Mouse (Mus musculus): ENCODE results near the gene Strn4. TPM values are rescaled to one million over a fixed set of nuclear protein-coding genes. Genes with fewer than 3 reads are reported as not detected.
A peak's percentile ranks its signal among the peaks of the same experiment; 100 is the strongest.

Strn4 gene
- polyA plus RNA-seq, 1 experiment from 2014 or later = 32.8 TPM

- H3K4me2 ChIP-seq = no peak overlapping the region
- H3K36me3 ChIP-seq = peaks cover 91% of the 10 kb centered on the region
- no peak overlapping the region for H3K4me3 ChIP-seq (replicated peaks)
- no peaks in the 10 kb centered on the region for H3K9me3 ChIP-seq (replicated peaks)
- H3K27me3 ChIP-seq = no peaks in the 10 kb centered on the region
- H3K27ac ChIP-seq = no peak overlapping the region
- peak; percentile 22; the same call in 1 of the 2 replicates for ATAC-seq (ENCODE audit: low read depth)
- peaks cover 46% of the 10 kb centered on the region for H3K4me1 ChIP-seq (replicated peaks)
- WGBS (ENCODE audit: insufficient replicate concordance) = 73% methylated on average over 10 of the region's 10 CpGs
- no peak for DNase-seq
- H3K9ac ChIP-seq = no peak overlapping the region
These were observed 10.1 kb downstream of the Strn4 start for GRCm38 (mm10) chr7:16825785-16826184.

- no peaks in the 10 kb centered on the region for H3K27me3 ChIP-seq
- no peaks in the 10 kb centered on the region for H3K9me3 ChIP-seq (replicated peaks)
- no peak overlapping the region for H3K4me3 ChIP-seq (replicated peaks)
- no peak for ATAC-seq (ENCODE audit: low read depth)
- WGBS (ENCODE audit: insufficient replicate concordance) = 37% methylated on average over 5 of the region's 5 CpGs
- 0 out of 2 replicates have a peak overlapping the region, but pooled peaks have one; percentile 5 for H3K27ac ChIP-seq
- H3K4me2 ChIP-seq = no peak overlapping the region
- H3K4me1 ChIP-seq (replicated peaks) = peaks cover 38% of the 10 kb centered on the region
- H3K36me3 ChIP-seq = peaks cover 98% of the 10 kb centered on the region
- H3K9ac ChIP-seq = no peak overlapping the region
- no peak for DNase-seq
These were observed 10.9 kb downstream of the Strn4 start for GRCm38 (mm10) chr7:16826571-16826970.

- 57% methylated on average over 4 of the region's 4 CpGs for WGBS (ENCODE audit: insufficient replicate concordance)
- H3K4me2 ChIP-seq = no peak overlapping the region
These were observed 11.6 kb downstream of the Strn4 start for GRCm38 (mm10) chr7:16827274-16827673.

GRCm38 (mm10) chr7:16830449-16830848, 14.8 kb downstream of the Strn4 start:
- H3K36me3 ChIP-seq = peaks cover 97% of the 10 kb centered on the region
- H3K9me3 ChIP-seq (replicated peaks) = no peaks in the 10 kb centered on the region
- H3K4me3 ChIP-seq (replicated peaks) = no peak overlapping the region
- DNase-seq (no peak), ATAC-seq (ENCODE audit: low read depth) (peak; percentile 27; the same call in 1 of the 2 replicates)
- whole genome bisulfite sequencing (ENCODE audit: insufficient replicate concordance) = 82% methylated on average over 9 of the region's 9 CpGs
- H3K4me1 ChIP-seq (replicated peaks) = peaks cover 17% of the 10 kb centered on the region
- no peak overlapping the region for H3K4me2 ChIP-seq
- no peaks in the 10 kb centered on the region for H3K27me3 ChIP-seq
- no peak overlapping the region for H3K27ac ChIP-seq
- no peak overlapping the region for H3K9ac ChIP-seq

More at GRCm38 (mm10) chr7:16827274-16827673, 11.6 kb downstream of the Strn4 start:
- Histone ChIP-seq H3K9me3 (replicated peaks) (no peaks in the 10 kb centered on the region), H3K27ac (0 out of 2 replicates have a peak overlapping the region, but pooled peaks have one; percentile 5), H3K36me3 (peaks cover 98% of the 10 kb centered on the region), H3K4me1 (replicated peaks) (peaks cover 31% of the 10 kb centered on the region), H3K4me3 (replicated peaks) (no peak overlapping the region), H3K27me3 (no peaks in the 10 kb centered on the region), H3K9ac (no peak overlapping the region)
- ATAC-seq (ENCODE audit: low read depth) = no peak
- no peak for DNase-seq

GRCm38 (mm10) chr7:16837916-16838803, 22.5 kb downstream of the Strn4 start:
- DNase-seq (no peak), ATAC-seq (ENCODE audit: low read depth) (no peak)
- Histone ChIP-seq H3K4me3 (replicated peaks) (no peak overlapping the region), H3K36me3 (peaks cover 73% of the 10 kb centered on the region), H3K4me1 (replicated peaks) (peaks cover 40% of the 10 kb centered on the region), H3K4me2 (no peak overlapping the region), H3K9me3 (replicated peaks) (no peaks in the 10 kb centered on the region), H3K27ac (no peak overlapping the region), H3K9ac (no peak overlapping the region), H3K27me3 (no peaks in the 10 kb centered on the region)
- WGBS (ENCODE audit: insufficient replicate concordance) = 83% methylated on average over 18 of the region's 18 CpGs

- no peak overlapping the region for H3K4me3 ChIP-seq (replicated peaks)
- 40% methylated on average over 6 of the region's 6 CpGs for WGBS (ENCODE audit: insufficient replicate concordance)
- H3K27me3 ChIP-seq = no peaks in the 10 kb centered on the region
- H3K27ac ChIP-seq = no peak overlapping the region; the same call in 1 of the 2 replicates
- no peaks in the 10 kb centered on the region for H3K9me3 ChIP-seq (replicated peaks)
- no peak overlapping the region for H3K4me2 ChIP-seq
- DNase-seq = no peak
- peaks cover 66% of the 10 kb centered on the region for H3K36me3 ChIP-seq
- H3K4me1 ChIP-seq (replicated peaks) = peaks cover 47% of the 10 kb centered on the region
- ATAC-seq (ENCODE audit: low read depth) = no peak
- H3K9ac ChIP-seq = no peak overlapping the region
These were observed 23.2 kb downstream of the Strn4 start for GRCm38 (mm10) chr7:16838804-16839426.

- H3K9ac ChIP-seq = no peak overlapping the region
- peaks cover 54% of the 10 kb centered on the region for H3K4me1 ChIP-seq (replicated peaks)
- peak overlapping the region; percentile 39; the same call in 1 of the 2 replicates for H3K27ac ChIP-seq
- no peak for DNase-seq
- H3K4me2 ChIP-seq = no peak overlapping the region
- ATAC-seq (ENCODE audit: low read depth) = no peak
- H3K36me3 ChIP-seq = peaks cover 59% of the 10 kb centered on the region
- H3K27me3 ChIP-seq = no peaks in the 10 kb centered on the region
- WGBS (ENCODE audit: insufficient replicate concordance) = 82% methylated on average over 12 of the region's 12 CpGs
- H3K9me3 ChIP-seq (replicated peaks) = no peaks in the 10 kb centered on the region
- no peak overlapping the region for H3K4me3 ChIP-seq (replicated peaks)
These were observed 23.9 kb downstream of the Strn4 start for GRCm38 (mm10) chr7:16839427-16840108.

GRCm38 (mm10) chr7:16840109-16840491, 24.4 kb downstream of the Strn4 start:
- DNase-seq (no peak), ATAC-seq (ENCODE audit: low read depth) (no peak)
- Histone ChIP-seq H3K27me3 (no peaks in the 10 kb centered on the region), H3K36me3 (peaks cover 54% of the 10 kb centered on the region), H3K27ac (no peak overlapping the region), H3K9ac (no peak overlapping the region), H3K4me2 (no peak overlapping the region), H3K4me3 (replicated peaks) (no peak overlapping the region), H3K9me3 (replicated peaks) (no peaks in the 10 kb centered on the region), H3K4me1 (replicated peaks) (peaks cover 59% of the 10 kb centered on the region)
- 79% methylated on average over 2 of the region's 2 CpGs for WGBS (ENCODE audit: insufficient replicate concordance)

GRCm38 (mm10) chr7:16841078-16841477, 25.4 kb downstream of the Strn4 start:
- Histone ChIP-seq H3K36me3 (peaks cover 50% of the 10 kb centered on the region), H3K27me3 (no peaks in the 10 kb centered on the region), H3K9ac (0 out of 2 replicates have a peak overlapping the region, but pooled peaks have one; percentile 84), H3K4me2 (no peak overlapping the region), H3K27ac (peak overlapping the region; percentile 78), H3K4me3 (replicated peaks) (no peak overlapping the region), H3K4me1 (replicated peaks) (peaks cover 69% of the 10 kb centered on the region), H3K9me3 (replicated peaks) (no peaks in the 10 kb centered on the region)
- ATAC-seq (ENCODE audit: low read depth) (no peak), DNase-seq (no peak)
- WGBS (ENCODE audit: insufficient replicate concordance) = 59% methylated on average over 4 of the region's 4 CpGs

GRCm38 (mm10) chr7:16841561-16842560, 26.2 kb downstream of the Strn4 start:
- peaks cover 69% of the 10 kb centered on the region for H3K4me1 ChIP-seq (replicated peaks)

More at GRCm38 (mm10) chr7:16841561-16842560, 26.2 kb downstream of the Strn4 start:
- Histone ChIP-seq H3K4me3 (replicated peaks) (peak overlapping the region; percentile 73), H3K4me2 (peak overlapping the region; percentile 100), H3K27me3 (no peaks in the 10 kb centered on the region), H3K9ac (peak overlapping the region; percentile 84), H3K27ac (peak overlapping the region; percentile 78), H3K9me3 (replicated peaks) (no peaks in the 10 kb centered on the region), H3K36me3 (peaks cover 46% of the 10 kb centered on the region)
- 25% methylated on average over 11 of the region's 11 CpGs for WGBS (ENCODE audit: insufficient replicate concordance)
- no peak for DNase-seq
- ATAC-seq (ENCODE audit: low read depth) = peak; percentile 6; the same call in 1 of the 2 replicates

Data from liver, embryonic 13.5 days (tissue).